21 mouse cellular contexts compared by ENCODE assay signal in genomic region chr2:48636108-48636507, GRCm38 (mm10).
"Had no signal": no experiment of that assay in that cellular context is flagged by ENCODE, and none has a peak within 500 bp of the region (broad histone marks: within the 10 kb centered on the region; RNA-seq: fewer than 3 reads in every experiment).

No protein-coding gene starts in this region.

- H3K27me3 ChIP-seq: heart, embryonic 12.5 days; hindbrain, embryonic 13.5 days; hindbrain, embryonic 15.5 days; limb, embryonic 13.5 days; limb, embryonic 15.5 days; liver, embryonic 12.5 days had no signal

- H3K9ac ChIP-seq: heart, embryonic 12.5 days; hindbrain, embryonic 13.5 days; hindbrain, embryonic 15.5 days; limb, embryonic 13.5 days; limb, embryonic 15.5 days; liver, embryonic 12.5 days; liver, embryonic 14.5 days had no signal

- H3K36me3 ChIP-seq: heart, embryonic 10.5 days; heart, embryonic 12.5 days; hindbrain, embryonic 13.5 days; hindbrain, embryonic 15.5 days; limb, embryonic 13.5 days; limb, embryonic 15.5 days; liver, embryonic 12.5 days had no signal

- H3K4me2 ChIP-seq: heart, embryonic 12.5 days; hindbrain, embryonic 13.5 days; hindbrain, embryonic 15.5 days; limb, embryonic 13.5 days; limb, embryonic 15.5 days; liver, embryonic 12.5 days had no signal

- DNase-seq: gastrocnemius, postnatal 14 days; gastrocnemius, postnatal 36 days; heart, adult 18-20 months; heart, postnatal 10 days; kidney, adult 18-20 months; kidney, adult 8-10 months; kidney, postnatal 10 days; kidney, postnatal 25 days; kidney, postnatal 4 days; left cerebral cortex, postnatal 4 days had no signal

- H3K4me3 ChIP-seq: heart, embryonic 10.5 days; heart, embryonic 12.5 days; hindbrain, embryonic 13.5 days; hindbrain, embryonic 15.5 days; layer of hippocampus, adult 2 months; left cerebral cortex, adult 2 months; limb, embryonic 13.5 days; limb, embryonic 15.5 days; liver, embryonic 12.5 days had no signal

- H3K4me1 ChIP-seq: heart, embryonic 10.5 days; heart, embryonic 12.5 days; hindbrain, embryonic 13.5 days; hindbrain, embryonic 15.5 days; limb, embryonic 13.5 days; limb, embryonic 15.5 days; liver, embryonic 12.5 days had no signal

- ATAC-seq: hindbrain, postnatal 0 days; liver, embryonic 12.5 days had no signal

- H3K9me3 ChIP-seq: heart, embryonic 10.5 days; heart, embryonic 12.5 days; hindbrain, embryonic 13.5 days; hindbrain, embryonic 15.5 days; limb, embryonic 13.5 days; limb, embryonic 15.5 days; liver, embryonic 12.5 days had no signal

- H3K27ac ChIP-seq: heart, embryonic 10.5 days; hindbrain, embryonic 13.5 days; hindbrain, embryonic 15.5 days; hindbrain, postnatal 0 days; layer of hippocampus, adult 2 months; left cerebral cortex, adult 2 months; limb, embryonic 13.5 days; limb, embryonic 15.5 days; liver, embryonic 12.5 days; liver, embryonic 14.5 days had no signal
